Mouse (Mus musculus) c-Kit-negative CD71-positive TER-119-positive erythroid progenitor cells, embryonic 14.5 days (primary cell): ENCODE results near the gene Wfdc16.
"Not testable (repeated sequence)": the region's sequence is repeated elsewhere in the genome, so short reads cannot be mapped to it uniquely, and the experiment has no call there.

Experiments used
- DNase-seq: peaks from one replicate; pipeline ENCODE4 v3.0.0-alpha.2; 2013; ENCODE audit warnings: low read depth, low spot score

The Wfdc16 gene

DNA sequence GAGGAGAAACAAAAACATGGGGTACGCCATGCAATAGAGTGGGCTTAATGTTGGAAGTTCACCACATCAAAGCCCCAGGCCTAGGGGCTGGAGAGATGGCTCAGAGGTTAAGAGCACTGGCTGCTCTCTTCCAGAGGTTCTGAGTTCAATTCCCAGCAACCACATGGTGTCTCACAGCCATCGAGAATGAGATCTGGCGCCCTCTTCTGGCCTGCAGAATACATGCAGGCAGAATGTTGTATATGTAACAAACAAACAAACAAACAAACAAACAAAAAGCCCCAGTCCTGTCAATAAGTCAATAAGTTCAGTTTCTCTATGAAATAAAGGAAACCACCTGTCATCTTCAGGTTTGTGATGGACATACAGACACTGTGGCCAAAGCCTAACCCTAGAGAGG, 38.4 kb downstream of the Wfdc16 start:
- DNase-seq, result no peak

- no peak for DNase-seq
Measured at GRCm38 (mm10) chr2:164593494-164593893, 45.1 kb downstream of the Wfdc16 start, which contains the start of gene Eppin. TSS of gene Eppin (minus strand) at chr2:164593594.

- no peak for DNase-seq
Measured at GRCm38 (mm10) chr2:164592014-164592413, 46.6 kb downstream of the Wfdc16 start.

DNA sequence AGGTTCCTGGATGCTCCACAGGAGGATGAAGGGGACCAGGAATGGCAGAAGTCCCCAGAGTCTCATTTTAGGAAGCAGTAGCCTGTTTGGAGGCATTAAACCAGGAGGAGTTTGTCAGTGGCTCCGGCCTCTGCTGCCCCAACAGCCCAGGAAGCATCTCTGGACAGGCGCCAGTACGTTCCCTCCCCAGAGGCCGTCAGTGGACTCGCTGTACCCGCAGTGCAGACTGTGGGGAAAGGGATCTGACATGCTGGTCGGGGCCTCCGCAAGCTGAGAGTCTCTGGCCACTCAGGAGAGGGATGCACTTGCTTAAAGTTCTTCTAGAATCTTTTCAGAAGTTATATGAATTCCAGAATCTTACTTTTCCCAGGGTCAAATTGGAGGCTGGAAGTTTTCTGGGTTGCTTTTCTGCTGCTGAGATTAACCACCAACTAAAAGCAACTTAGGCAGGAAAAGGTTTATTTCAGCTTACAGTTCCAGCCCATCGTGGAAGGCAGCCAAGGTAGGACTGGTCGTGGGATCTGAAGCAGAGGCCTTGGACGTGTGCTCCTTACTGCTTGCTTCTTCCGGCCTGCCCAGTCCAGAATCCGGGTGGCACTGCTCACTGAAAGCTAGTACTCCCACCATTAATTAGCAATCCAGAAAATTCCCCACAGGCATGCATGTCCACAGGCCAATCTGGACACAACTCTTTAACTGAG, 53.4 kb downstream of the Wfdc16 start, which contains the start of gene Wfdc6a:
TSS of gene Wfdc6a (minus strand) at position 423 of the 701 bp plus-strand sequence.
- DNase-seq, result not testable (repeated sequence)
